Mouse (Mus musculus): Measurements from ENCODE around the gene Rnf126. TPM values are rescaled to one million over a fixed set of nuclear protein-coding genes. Genes with fewer than 3 reads are reported as not detected.
A peak's percentile ranks its signal among the peaks of the same experiment; 100 is the strongest.

Rnf126 gene
- total RNA-seq, 1 experiment, result 66.7 TPM

GRCm38 (mm10) chr10:79773208-79773607 is 6.5 kb upstream of the Rnf126 start:
- H3K9ac ChIP-seq (ENCODE audit: insufficient read depth, low read depth, low read length, poor library complexity, severe bottlenecking), result no peak overlapping the region
- H3K4me1 ChIP-seq (ENCODE audit: control insufficient read depth in 2 of 2, insufficient read depth in 2 of 2, low read length in 2 of 2, poor library complexity in 1 of 2), result peaks cover 0 to 8% of the 10 kb centered on the region in 2 experiments; a peak in 1 of 4 replicates
- H3K36me3 ChIP-seq (ENCODE audit: control insufficient read depth, insufficient read depth, low read length, poor library complexity, severe bottlenecking), result no peaks in the 10 kb centered on the region
- no peak for TF ChIP-seq ZC3H11A (IDR thresholded peaks at IDR 0.05; ENCODE audit: borderline replicate concordance, low read depth, low read length)
- no peak for TF ChIP-seq ZNF384 (IDR thresholded peaks at IDR 0.05; ENCODE audit: low read depth, low read length)
- no peak for TF ChIP-seq HCFC1 (IDR thresholded peaks at IDR 0.05; ENCODE audit: borderline replicate concordance, insufficient read depth, low read length)
- no peak for TF ChIP-seq CHD2 (IDR thresholded peaks at IDR 0.05; ENCODE audit: low read depth, low read length)
- TF ChIP-seq MAFK (IDR thresholded peaks at IDR 0.05; ENCODE audit: insufficient read depth, low read depth, low read length), result no peak
- no peak for DNase-seq (ENCODE audit: low read depth, low spot score)
- no peak overlapping the region for H3K4me3 ChIP-seq (ENCODE audit: insufficient read depth in 1 of 2, low read depth in 1 of 2, low read length in 2 of 2, poor library complexity in 1 of 2, severe bottlenecking in 1 of 2)
- no peaks in the 10 kb centered on the region for H3K9me3 ChIP-seq (ENCODE audit: control insufficient read depth, insufficient read depth, low read depth, low read length)
- H3K27ac ChIP-seq (ENCODE audit: insufficient read depth, low read depth, low read length, poor library complexity, severe bottlenecking), result no peak overlapping the region
- in situ Hi-C loops (cut with MboI; ENCODE audit: low sequenced_read_pairs in 2 of 2, unreplicated experiment in 2 of 2), result no loop called here

- no peak overlapping the region for H3K4me3 ChIP-seq (ENCODE audit: insufficient read depth in 1 of 2, low read depth in 1 of 2, low read length in 2 of 2, poor library complexity in 1 of 2, severe bottlenecking in 1 of 2)
- H3K9ac ChIP-seq (ENCODE audit: insufficient read depth, low read depth, low read length, poor library complexity, severe bottlenecking), result no peak overlapping the region
- H3K27ac ChIP-seq (ENCODE audit: insufficient read depth, low read depth, low read length, poor library complexity, severe bottlenecking), result no peak overlapping the region
- TF ChIP-seq MAFK (IDR thresholded peaks at IDR 0.05; ENCODE audit: insufficient read depth, low read depth, low read length) (no peak), HCFC1 (IDR thresholded peaks at IDR 0.05; ENCODE audit: borderline replicate concordance, insufficient read depth, low read length) (no peak), ZC3H11A (IDR thresholded peaks at IDR 0.05; ENCODE audit: borderline replicate concordance, low read depth, low read length) (no peak), CHD2 (IDR thresholded peaks at IDR 0.05; ENCODE audit: low read depth, low read length) (no peak), ZNF384 (IDR thresholded peaks at IDR 0.05; ENCODE audit: low read depth, low read length) (no peak)
- in situ Hi-C loops (cut with MboI; ENCODE audit: low sequenced_read_pairs in 2 of 2, unreplicated experiment in 2 of 2), result no loop called here
- DNase-seq (ENCODE audit: low read depth, low spot score), result peak; percentile 51
- peaks cover 0 to 7% of the 10 kb centered on the region in 2 experiments; a peak in 1 of 4 replicates for H3K4me1 ChIP-seq (ENCODE audit: control insufficient read depth in 2 of 2, insufficient read depth in 2 of 2, low read length in 2 of 2, poor library complexity in 1 of 2)
- H3K9me3 ChIP-seq (ENCODE audit: control insufficient read depth, insufficient read depth, low read depth, low read length), result no peaks in the 10 kb centered on the region
- H3K36me3 ChIP-seq (ENCODE audit: control insufficient read depth, insufficient read depth, low read length, poor library complexity, severe bottlenecking), result no peaks in the 10 kb centered on the region
Measured at GRCm38 (mm10) chr10:79772320-79772719, 5.6 kb upstream of the Rnf126 start.

DNA sequence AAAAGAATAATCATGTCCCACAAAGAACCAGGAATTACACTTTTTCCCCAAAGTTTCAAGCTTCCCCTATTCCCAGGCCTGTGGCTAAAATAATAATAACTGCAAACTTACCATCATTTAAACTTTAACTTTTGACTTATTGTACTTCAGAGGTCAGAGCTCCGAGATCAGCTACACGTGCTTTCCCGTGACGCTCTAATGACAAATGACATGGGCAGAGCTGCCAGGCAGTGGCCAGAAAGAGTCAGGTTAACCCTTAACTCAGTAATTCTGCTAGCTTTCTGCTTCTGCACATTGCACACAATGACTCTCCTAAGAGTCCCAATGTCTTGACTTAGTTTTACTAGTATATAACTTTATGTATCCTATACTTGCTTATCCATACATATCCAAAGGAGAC is 2.6 kb upstream of the Rnf126 start:
- in situ Hi-C loops (cut with MboI; ENCODE audit: low sequenced_read_pairs in 2 of 2, unreplicated experiment in 2 of 2), result no loop called here
- Histone ChIP-seq H3K27ac (ENCODE audit: insufficient read depth, low read depth, low read length, poor library complexity, severe bottlenecking) (no peak overlapping the region), H3K9ac (ENCODE audit: insufficient read depth, low read depth, low read length, poor library complexity, severe bottlenecking) (no peak overlapping the region), H3K36me3 (ENCODE audit: control insufficient read depth, insufficient read depth, low read length, poor library complexity, severe bottlenecking) (peaks cover 3% of the 10 kb centered on the region; the same call in 1 of the 2 replicates), H3K4me3 (ENCODE audit: insufficient read depth in 1 of 2, low read depth in 1 of 2, low read length in 2 of 2, poor library complexity in 1 of 2, severe bottlenecking in 1 of 2) (no peak overlapping the region), H3K4me1 (ENCODE audit: control insufficient read depth in 2 of 2, insufficient read depth in 2 of 2, low read length in 2 of 2, poor library complexity in 1 of 2) (peaks cover 2 to 15% of the 10 kb centered on the region in 2 experiments; a peak in 1 of 4 replicates), H3K9me3 (ENCODE audit: control insufficient read depth, insufficient read depth, low read depth, low read length) (no peaks in the 10 kb centered on the region)
- TF ChIP-seq MAFK (IDR thresholded peaks at IDR 0.05; ENCODE audit: insufficient read depth, low read depth, low read length) (no peak), CHD2 (IDR thresholded peaks at IDR 0.05; ENCODE audit: low read depth, low read length) (no peak), HCFC1 (IDR thresholded peaks at IDR 0.05; ENCODE audit: borderline replicate concordance, insufficient read depth, low read length) (no peak), ZNF384 (IDR thresholded peaks at IDR 0.05; ENCODE audit: low read depth, low read length) (no peak), ZC3H11A (IDR thresholded peaks at IDR 0.05; ENCODE audit: borderline replicate concordance, low read depth, low read length) (no peak)
- DNase-seq (ENCODE audit: low read depth, low spot score), result no peak

GRCm38 (mm10) chr10:79768400-79768799 is 1.6 kb upstream of the Rnf126 start:
- in situ Hi-C loops (cut with MboI; ENCODE audit: low sequenced_read_pairs in 2 of 2, unreplicated experiment in 2 of 2), result no loop called here
- H3K36me3 ChIP-seq (ENCODE audit: control insufficient read depth, insufficient read depth, low read length, poor library complexity, severe bottlenecking), result peaks cover 6% of the 10 kb centered on the region; the same call in 1 of the 2 replicates
- H3K4me3 ChIP-seq (ENCODE audit: insufficient read depth in 1 of 2, low read depth in 1 of 2, low read length in 2 of 2, poor library complexity in 1 of 2, severe bottlenecking in 1 of 2), result no peak overlapping the region
- DNase-seq (ENCODE audit: low read depth, low spot score), result peak; percentile 77
- TF ChIP-seq MAFK (IDR thresholded peaks at IDR 0.05; ENCODE audit: insufficient read depth, low read depth, low read length) (no peak), ZC3H11A (IDR thresholded peaks at IDR 0.05; ENCODE audit: borderline replicate concordance, low read depth, low read length) (peak; percentile 37; the same call in 1 of the 2 replicates), ZNF384 (IDR thresholded peaks at IDR 0.05; ENCODE audit: low read depth, low read length) (no peak)
- H3K27ac ChIP-seq (ENCODE audit: insufficient read depth, low read depth, low read length, poor library complexity, severe bottlenecking), result no peak overlapping the region
- peaks cover 2 to 17% of the 10 kb centered on the region in 2 experiments; a peak in 1 of 4 replicates for H3K4me1 ChIP-seq (ENCODE audit: control insufficient read depth in 2 of 2, insufficient read depth in 2 of 2, low read length in 2 of 2, poor library complexity in 1 of 2)
- no peaks in the 10 kb centered on the region for H3K9me3 ChIP-seq (ENCODE audit: control insufficient read depth, insufficient read depth, low read depth, low read length)
- no peak overlapping the region for H3K9ac ChIP-seq (ENCODE audit: insufficient read depth, low read depth, low read length, poor library complexity, severe bottlenecking)

Data from ES-E14 (cell line).